Mouse (Mus musculus) E14TG2a.4 (cell line): ENCODE measurements around the gene Oscar.

Source experiments
- H3K27me3 ChIP-seq: 2 replicates; pipeline ENCODE4 v1.6.1; 2014; ENCODE audit warnings: low read length, control low read depth; ENCODE audit not compliant: insufficient read depth
- H3K36me3 ChIP-seq: 2 replicates; pipeline ENCODE4 v1.6.1; 2014; ENCODE audit warnings: low read length, control low read depth; ENCODE audit not compliant: insufficient read depth
- H3K4me1 ChIP-seq: replicated peaks from 2 replicates; pipeline ENCODE4 v1.6.1; 2014; ENCODE audit warnings: low read depth, low read length, control low read depth
- H3K4me3 ChIP-seq: replicated peaks from 2 replicates; pipeline ENCODE4 v1.5.1; 2014; ENCODE audit warnings: mild to moderate bottlenecking, low read length
- H3K9me3 ChIP-seq: 2 replicates; pipeline ENCODE4 v1.6.1; 2014; ENCODE audit warnings: low read length, control low read depth
- CTCF ChIP-seq: conservative IDR thresholded peaks from 2 replicates; pipeline ENCODE4 v1.5.1; 2014; ENCODE audit warnings: low read length
- NANOG ChIP-seq: IDR thresholded peaks from 2 replicates; pipeline ENCODE4 v1.6.1; 2014; ENCODE audit warnings: borderline replicate concordance, low read length, mixed read lengths
- POU5F1 ChIP-seq: IDR thresholded peaks from 2 replicates; pipeline ENCODE4 v1.6.1; 2014; ENCODE audit warnings: low read length, borderline replicate concordance

Oscar gene

DNA sequence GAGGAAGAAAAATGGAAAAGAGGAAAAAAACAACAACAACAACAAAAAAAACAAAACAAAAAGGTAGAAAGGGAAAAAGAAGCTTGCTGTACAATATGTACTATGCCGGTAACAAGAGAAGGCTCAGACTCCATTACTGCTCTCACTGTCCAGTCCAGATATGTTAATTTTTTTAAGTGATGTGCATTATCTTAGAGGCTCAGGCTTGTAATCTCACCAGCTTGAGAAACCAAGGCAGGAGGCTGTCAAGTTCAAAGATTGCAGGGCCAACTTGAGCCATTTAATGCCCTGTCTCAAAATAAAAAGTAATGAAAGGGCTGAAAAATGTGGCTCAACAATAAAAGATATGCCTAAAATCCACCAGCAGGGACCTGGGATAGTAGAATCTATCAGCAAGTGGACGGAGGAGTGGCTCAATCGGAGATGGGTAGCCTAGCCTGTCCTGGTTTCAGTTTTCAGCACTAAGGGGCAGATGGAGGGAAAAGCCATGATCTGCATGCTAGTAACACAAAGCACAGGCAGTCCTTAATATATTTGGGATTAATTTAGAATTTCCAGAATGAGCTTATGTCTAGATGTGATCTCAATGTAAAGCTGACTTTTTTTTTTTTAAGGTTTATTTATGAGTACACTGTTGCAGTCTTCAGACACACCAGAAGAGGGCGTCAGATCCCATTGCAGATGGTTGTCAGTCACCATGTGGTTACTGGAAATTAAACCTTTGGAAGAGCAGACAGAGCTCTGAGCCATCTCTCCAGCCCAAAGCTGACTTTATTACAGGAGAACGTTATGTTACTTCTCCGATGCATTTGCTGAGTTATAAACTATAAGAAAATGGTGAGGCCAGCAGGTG, 658 bp upstream of the Oscar start:
- H3K9me3 ChIP-seq, result no peaks in the 10 kb centered on the region
- peaks cover 29% of the 10 kb centered on the region for H3K36me3 ChIP-seq
- H3K4me1 ChIP-seq, result peaks cover 27% of the 10 kb centered on the region
- peaks cover under 1% of the 10 kb centered on the region; the same call in 1 of the 2 replicates for H3K27me3 ChIP-seq
- TF ChIP-seq NANOG (no peak), CTCF (peak; percentile 90), POU5F1 (no peak)
- peak overlapping the region; percentile 95 for H3K4me3 ChIP-seq

DNA sequence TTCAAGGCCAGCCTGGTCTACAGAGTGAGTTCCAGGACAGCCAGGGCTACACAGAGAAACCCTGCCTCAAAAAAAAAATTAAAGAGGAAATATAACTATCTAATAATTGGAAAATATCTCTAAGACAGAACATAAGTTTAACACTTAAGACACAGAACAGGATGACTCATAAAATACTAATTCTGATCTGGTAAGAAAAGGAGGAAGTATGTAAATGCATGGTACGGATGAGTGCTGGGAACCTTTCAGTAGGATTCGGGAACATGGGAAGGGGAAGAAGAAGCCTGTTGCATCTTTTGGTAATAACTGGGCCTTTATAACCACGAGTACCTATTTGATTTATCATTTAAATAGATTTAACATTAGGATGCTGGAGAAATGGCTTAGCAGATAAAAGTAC, 1.9 kb downstream of the Oscar start:
- peaks cover 28% of the 10 kb centered on the region for H3K4me1 ChIP-seq
- peaks cover 3% of the 10 kb centered on the region; the same call in 1 of the 2 replicates for H3K27me3 ChIP-seq
- H3K9me3 ChIP-seq, result no peaks in the 10 kb centered on the region
- H3K36me3 ChIP-seq, result peaks cover 5% of the 10 kb centered on the region
- TF ChIP-seq POU5F1, result no peak
- TF ChIP-seq NANOG, result no peak
- TF ChIP-seq CTCF, result no peak
- H3K4me3 ChIP-seq, result no peak overlapping the region

DNA sequence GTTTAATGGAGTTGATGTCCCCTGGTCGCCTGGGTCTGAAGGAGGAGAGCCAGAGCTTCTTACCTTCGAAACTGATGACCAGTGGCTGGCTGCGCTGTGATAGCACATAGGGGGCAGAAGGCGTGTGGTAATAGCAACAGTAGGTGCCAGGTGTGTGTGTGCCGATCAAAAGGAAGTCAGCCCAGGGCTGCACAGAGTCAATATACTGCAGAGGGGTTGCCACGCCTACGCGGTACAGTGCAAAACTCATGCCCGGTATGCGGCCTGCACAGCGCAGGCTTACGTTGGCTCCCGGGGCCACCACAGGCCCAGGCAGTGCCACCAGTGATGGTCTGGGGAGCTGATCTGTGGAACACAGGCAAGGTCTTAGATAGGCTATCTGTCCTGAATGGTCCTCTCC, 5.0 kb downstream of the Oscar start:
- peak overlapping the region; percentile 66 for H3K4me3 ChIP-seq

DNA sequence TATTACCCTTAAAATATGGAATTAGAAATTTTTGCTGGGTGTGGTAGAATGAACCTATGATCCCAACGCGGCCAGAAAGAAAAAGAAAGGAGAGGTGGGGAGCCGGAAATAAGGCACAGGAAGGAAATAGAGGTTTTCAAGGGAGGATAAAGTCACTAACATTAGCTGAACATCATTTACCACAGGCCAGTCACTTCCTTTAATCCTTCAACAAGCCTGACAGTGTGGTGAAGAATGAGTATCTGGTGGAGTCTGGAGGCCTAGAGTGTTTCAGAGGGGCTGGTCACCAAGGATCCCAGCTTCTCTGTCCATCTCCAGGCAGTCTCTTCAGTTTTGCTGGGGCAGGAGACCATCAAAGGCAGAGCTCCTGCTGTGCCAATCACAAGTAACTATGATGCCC, 5.5 kb downstream of the Oscar start:
- no peak overlapping the region for H3K4me3 ChIP-seq
- peaks cover 21% of the 10 kb centered on the region for H3K4me1 ChIP-seq
- no peaks in the 10 kb centered on the region for H3K36me3 ChIP-seq
- no peak for TF ChIP-seq NANOG
- no peak for TF ChIP-seq CTCF
- TF ChIP-seq POU5F1, result no peak
- H3K9me3 ChIP-seq, result no peaks in the 10 kb centered on the region
- peaks cover 3% of the 10 kb centered on the region; the same call in 1 of the 2 replicates for H3K27me3 ChIP-seq

More for the DNA sequence above, 5.0 kb downstream of the Oscar start:
- Histone ChIP-seq H3K9me3 (no peaks in the 10 kb centered on the region), H3K27me3 (peaks cover 3% of the 10 kb centered on the region; the same call in 1 of the 2 replicates), H3K4me1 (peaks cover 21% of the 10 kb centered on the region), H3K36me3 (no peaks in the 10 kb centered on the region)
- TF ChIP-seq CTCF, result no peak
- no peak for TF ChIP-seq NANOG
- no peak for TF ChIP-seq POU5F1

DNA sequence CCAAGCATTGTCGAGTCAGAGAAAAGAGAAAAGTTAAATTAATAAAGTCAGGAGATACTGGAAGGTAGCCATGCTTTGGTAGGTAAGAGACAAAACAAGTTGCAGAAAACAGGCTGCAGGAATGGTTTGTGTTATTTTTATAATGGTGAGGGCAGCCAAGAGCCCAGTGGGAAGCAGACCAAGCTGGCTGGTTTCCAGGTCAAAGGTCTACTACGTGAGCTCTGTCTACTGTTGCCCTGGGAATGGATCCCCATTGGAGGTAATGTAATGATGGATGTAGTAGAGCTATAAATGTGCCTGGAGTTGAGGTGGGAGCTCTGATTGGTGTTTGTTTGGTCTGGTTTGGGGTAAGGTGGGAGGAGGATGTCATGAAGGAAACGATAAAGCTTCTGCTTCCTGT, 6.9 kb downstream of the Oscar start:
- no peak overlapping the region for H3K4me3 ChIP-seq
- no peaks in the 10 kb centered on the region for H3K9me3 ChIP-seq
- TF ChIP-seq NANOG (no peak), CTCF (no peak), POU5F1 (no peak)
- H3K4me1 ChIP-seq, result peaks cover 21% of the 10 kb centered on the region
- H3K27me3 ChIP-seq, result peaks cover 3% of the 10 kb centered on the region; the same call in 1 of the 2 replicates
- no peaks in the 10 kb centered on the region for H3K36me3 ChIP-seq

DNA sequence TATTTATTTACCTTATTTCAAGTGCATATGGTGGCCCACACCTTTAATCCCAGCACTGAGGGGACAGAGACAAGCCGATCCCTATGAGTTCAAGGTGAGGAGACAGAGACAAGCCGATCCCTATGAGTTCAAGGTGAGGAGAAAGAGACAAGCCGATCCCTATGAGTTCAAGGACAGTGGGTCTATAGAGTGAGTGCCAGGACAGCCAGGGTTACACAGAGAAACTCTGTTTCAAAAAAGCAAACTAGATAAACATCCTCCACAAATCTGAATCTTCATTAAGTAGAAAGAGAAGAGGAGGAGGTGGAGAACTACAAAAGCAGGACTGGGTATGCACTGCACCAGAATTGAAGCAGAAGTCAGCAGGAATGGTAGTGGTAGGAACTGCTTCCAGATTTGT, 7.3 kb downstream of the Oscar start:
- no peaks in the 10 kb centered on the region for H3K9me3 ChIP-seq
- peaks cover 3% of the 10 kb centered on the region; the same call in 1 of the 2 replicates for H3K27me3 ChIP-seq
- no peaks in the 10 kb centered on the region for H3K36me3 ChIP-seq
- no peak for TF ChIP-seq NANOG
- no peak for TF ChIP-seq POU5F1
- TF ChIP-seq CTCF, result no peak
- H3K4me1 ChIP-seq, result peaks cover 23% of the 10 kb centered on the region
- H3K4me3 ChIP-seq, result no peak overlapping the region

DNA sequence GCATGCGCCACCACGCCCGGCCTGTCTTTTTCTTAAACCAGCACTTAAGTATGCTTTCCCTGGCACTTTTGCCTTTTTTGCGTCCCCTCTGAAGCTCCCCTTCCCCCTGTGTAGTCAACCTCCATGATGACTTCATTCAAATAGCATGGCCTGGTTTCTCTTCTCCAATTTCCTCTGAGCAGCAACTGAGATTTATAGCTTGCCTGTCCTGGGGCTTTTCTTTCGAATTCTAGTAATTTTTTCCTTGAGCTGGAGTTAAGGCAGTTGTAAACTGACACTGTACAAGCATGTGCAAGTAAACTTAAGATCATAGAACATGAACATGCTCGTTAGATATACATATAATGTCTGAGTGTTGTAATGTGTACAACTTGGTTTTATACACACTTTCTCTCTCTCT, 8.6 kb downstream of the Oscar start:
- H3K36me3 ChIP-seq, result no peaks in the 10 kb centered on the region
- H3K4me1 ChIP-seq, result peaks cover 26% of the 10 kb centered on the region
- no peak for TF ChIP-seq CTCF
- no peak for TF ChIP-seq POU5F1
- peaks cover 3% of the 10 kb centered on the region; the same call in 1 of the 2 replicates for H3K27me3 ChIP-seq
- no peaks in the 10 kb centered on the region for H3K9me3 ChIP-seq
- no peak overlapping the region for H3K4me3 ChIP-seq

DNA sequence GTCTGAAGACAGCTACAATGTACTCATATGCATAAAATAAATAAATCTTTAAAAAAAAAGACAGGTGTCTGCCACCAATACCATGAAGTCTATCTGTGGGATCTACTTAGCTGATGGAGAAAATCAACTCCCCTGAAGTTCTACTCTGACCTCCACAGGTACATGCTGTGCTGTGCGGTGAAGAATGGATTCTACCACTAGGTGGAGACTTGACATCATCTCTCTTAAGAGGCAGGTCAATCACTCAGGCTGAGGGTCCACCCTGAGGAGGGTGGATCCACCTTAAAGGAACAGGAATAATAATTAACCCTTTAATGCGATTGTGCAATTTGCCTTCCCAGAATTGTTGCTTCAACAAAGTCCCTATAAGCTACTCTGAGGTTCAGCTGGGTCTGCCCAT, 9.2 kb downstream of the Oscar start:
- peak; percentile 60 for TF ChIP-seq CTCF
- no peak for TF ChIP-seq NANOG
- no peaks in the 10 kb centered on the region for H3K9me3 ChIP-seq
- H3K36me3 ChIP-seq, result no peaks in the 10 kb centered on the region
- H3K4me1 ChIP-seq, result peaks cover 24% of the 10 kb centered on the region
- no peak overlapping the region for H3K4me3 ChIP-seq
- H3K27me3 ChIP-seq, result peaks cover 3% of the 10 kb centered on the region; the same call in 1 of the 2 replicates
